Mouse (Mus musculus): ENCODE results near the gene Cysrt1.
"Not testable (repeated sequence)": the region's sequence is repeated elsewhere in the genome, so short reads cannot be mapped to it uniquely, and the experiment has no call there.

Cysrt1 gene

DNA sequence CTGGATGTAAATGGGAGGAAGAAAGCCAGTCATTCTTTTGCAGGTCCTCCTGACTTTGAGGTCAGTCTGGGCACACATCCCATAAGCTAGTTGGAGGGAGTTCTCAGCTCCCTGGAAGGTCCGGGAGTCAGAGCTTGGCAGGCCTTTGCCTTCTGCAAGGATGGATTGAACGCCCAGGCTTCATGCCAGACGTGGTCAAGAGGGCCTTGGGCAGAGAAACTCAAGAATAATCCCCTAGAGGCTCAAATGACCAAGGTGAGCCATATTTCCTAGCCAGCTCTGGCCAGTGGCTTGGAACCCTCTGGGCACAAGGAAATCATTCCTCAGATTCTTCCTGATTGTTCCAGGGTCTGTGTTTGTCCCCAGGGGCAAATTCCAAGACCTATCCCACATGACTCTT, 22.6 kb upstream of the Cysrt1 start:
- no peak for DNase-seq (ENCODE audit: low spot score in 2 of 2)

DNA sequence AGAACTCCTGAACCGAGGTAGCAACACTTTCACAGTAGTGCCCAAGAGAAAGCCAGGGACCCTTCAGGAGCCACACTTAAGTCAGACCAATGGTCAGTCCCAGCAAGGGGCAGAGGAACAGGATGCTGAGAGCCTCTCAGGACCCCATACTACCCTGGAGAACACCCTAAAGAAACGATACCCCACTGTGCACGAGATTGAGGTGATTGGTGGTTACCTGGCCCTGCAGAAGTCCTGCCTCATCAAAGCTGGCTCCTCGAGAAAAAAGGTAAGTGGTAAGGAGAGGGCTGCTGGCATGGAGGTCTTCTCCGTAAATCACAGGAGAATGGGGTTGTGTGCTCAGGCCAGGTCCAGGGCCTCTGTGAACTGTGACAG, 22.0 kb upstream of the Cysrt1 start:
- DNase-seq (ENCODE audit: low spot score in 2 of 2): no peak

- DNase-seq (ENCODE audit: low spot score in 2 of 2): no peak
These were observed 21.5 kb upstream of the Cysrt1 start for GRCm38 (mm10) chr2:25263623-25264285.

DNA sequence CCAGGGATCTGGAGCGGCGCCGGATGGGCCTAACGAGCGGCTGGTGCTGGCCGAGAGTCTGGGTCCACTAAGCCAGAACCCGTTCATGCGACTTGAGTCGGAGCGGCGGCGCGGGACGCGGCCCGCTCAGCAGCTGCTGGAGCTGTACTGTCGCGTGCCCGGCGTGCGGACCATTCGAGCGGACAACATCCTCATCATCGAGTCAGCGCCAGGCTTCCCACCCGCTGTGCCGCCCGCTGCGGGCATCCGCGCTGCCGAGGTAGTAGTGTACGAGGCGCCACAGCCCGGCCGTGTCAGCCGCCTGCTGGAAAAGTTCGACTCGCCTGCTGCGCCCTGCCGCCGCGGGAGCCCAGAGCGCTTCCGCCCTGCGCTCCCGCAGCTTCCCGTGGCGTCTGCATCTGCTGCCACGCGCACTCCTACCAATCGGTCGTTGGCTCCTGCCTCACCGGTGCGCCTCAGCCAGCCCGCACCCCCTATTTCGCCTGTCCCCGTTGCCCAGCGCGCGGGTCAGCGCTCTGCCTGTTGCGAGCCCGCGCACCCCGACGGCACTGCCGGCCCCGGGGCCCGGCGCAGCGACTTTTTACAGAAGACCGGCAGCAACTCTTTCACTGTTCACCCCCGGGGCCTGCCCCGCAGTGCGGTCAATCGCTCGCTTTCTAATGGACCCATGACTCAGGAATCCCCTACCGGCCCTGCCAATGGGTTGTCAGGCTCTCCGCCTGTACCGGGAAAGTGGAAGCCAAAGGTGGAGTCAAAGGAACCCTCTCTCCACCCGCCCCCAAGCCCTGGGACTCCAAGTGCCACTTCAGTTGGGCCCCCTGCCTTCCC, 20.8 kb upstream of the Cysrt1 start:
- DNase-seq (ENCODE audit: low spot score in 2 of 2): no peak

DNA sequence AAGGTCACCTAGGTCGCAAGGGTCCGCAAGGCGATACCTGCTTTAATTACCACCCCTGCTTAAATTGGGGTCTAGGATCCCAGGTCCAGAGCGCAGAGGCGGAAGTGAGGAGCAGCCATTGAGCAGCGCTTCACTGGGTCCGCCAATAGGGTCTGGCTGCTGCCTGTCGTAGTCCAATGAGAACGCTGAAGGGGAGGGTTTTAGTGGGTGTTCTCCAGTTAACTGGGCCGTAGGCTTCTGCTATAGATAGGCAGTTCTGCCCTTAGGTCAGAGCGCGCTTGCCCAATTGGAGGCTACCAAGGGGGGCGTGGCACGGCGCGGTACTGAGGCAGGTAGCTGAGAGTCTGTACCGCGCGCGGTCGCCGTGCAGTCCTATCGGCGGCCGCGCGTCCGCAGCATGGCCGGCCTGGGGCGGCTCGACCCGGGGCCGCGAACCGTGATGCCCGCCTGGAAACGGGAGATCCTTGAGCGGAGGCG, 20.1 kb upstream of the Cysrt1 start, which contains the start of gene Tprn:
Tprn (plus strand) TSS at position 328 of the 477 bp plus-strand sequence.
- DNase-seq (ENCODE audit: low spot score in 2 of 2): peak; percentile 96 to 98

DNA sequence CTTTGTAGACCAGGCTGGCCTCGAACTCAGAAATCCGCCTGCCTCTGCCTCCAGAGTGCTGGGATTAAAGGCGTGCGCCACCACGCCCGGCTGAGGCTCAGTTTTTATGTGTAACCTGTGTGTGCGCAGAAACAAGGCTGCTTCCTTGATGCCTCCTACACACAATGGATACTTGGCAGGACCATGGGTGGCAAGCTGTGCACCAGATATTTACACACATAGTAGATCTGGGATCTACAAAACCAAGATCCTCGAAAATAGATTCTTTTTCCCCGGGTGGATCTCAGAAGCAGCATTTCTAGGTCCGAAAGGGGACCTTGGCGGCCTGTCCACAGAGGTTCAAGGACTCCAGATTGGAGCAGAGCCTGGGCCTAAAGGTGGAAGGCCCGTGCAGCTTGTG, 19.6 kb upstream of the Cysrt1 start:
- DNase-seq (ENCODE audit: low spot score in 2 of 2): no peak

DNA sequence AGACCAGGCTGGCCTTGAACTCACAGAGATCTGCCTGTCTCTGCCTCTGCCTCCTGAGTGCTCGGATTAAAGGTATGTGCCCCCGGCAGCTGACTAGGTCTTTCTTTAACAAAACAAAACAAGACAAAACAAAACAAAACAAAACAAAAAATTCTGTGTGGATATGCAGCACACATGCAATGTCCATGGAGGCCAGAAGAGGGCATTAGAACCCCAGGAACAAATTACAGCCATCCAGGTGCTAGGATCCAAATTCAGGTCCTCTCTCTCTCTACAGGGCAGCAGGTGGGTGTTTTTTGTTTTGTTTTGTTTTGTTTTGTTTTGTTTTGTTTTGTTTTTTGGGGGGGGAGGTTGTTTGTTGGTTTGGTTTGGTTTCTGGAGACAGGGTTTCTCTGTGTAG, 16.6 kb upstream of the Cysrt1 start:
- DNase-seq (ENCODE audit: low spot score in 2 of 2): no peak

DNA sequence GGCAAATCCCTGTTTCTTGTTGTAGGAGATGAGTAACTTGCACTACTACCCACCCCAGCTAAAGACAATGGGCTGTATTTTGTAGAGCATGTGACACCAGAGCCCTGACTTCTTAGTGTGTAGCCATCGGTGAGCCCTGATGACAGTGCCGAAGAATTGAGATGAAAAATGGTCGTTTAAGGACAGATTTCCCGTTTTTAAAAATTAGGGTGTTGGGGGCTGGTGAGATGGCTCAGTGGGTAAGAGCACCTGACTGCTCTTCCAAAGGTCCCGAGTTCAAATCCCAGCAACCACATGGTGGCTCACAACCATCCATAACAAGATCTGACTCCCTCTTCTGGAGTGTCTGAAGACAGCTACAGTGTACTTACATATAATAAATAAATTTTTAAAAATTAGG, 15.0 kb upstream of the Cysrt1 start:
- DNase-seq (ENCODE audit: low spot score in 2 of 2): not testable (repeated sequence)

DNA sequence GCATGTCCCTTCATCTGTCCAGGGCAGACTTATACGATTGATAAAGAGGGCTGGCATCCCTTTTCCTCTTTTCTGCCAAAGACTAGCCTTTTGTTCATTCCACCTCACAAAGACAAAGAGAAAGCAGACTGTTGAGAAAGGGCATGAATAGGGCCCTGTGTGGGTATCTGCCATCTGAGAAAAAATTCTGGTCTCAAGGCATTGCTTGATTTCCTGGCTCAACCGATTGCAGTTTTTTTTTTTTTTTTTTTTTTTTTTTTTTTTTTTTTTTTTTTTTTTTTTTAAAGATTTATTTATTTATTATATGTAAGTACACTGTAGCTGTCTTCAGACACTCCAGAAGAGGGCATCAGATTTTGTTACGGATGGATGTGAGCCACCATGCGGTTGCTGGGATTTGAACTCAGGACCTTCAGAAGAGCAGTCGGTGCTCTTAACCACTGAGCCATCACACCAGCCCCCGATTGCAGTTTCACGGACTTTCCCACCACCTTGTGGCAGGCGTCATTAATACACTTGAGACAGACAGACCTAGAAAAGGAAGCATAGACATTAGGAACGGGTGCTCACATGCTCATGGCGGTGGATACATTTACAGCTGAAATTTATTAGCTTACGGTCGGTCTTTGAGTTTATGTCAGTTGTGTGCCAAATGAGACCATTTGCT, 14.3 kb upstream of the Cysrt1 start:
- DNase-seq (ENCODE audit: low spot score in 2 of 2): not testable (repeated sequence)

GRCm38 (mm10) chr2:25255284-25255779, 13.1 kb upstream of the Cysrt1 start, which contains the start of gene Tmem203:
Gene Tmem203, plus strand, starts transcription at chr2:25255439.
- peak; percentile 82 to 85 for DNase-seq (ENCODE audit: low spot score in 2 of 2)

GRCm38 (mm10) chr2:25252331-25252730, 10.1 kb upstream of the Cysrt1 start:
- no peak for DNase-seq (ENCODE audit: low spot score in 2 of 2)

GRCm38 (mm10) chr2:25246183-25247072, 4.2 kb upstream of the Cysrt1 start, which contains the start of gene AL732309.1:
Gene AL732309.1, minus strand, starts transcription at chr2:25246863.
- no peak for DNase-seq (ENCODE audit: low spot score in 2 of 2)

DNA sequence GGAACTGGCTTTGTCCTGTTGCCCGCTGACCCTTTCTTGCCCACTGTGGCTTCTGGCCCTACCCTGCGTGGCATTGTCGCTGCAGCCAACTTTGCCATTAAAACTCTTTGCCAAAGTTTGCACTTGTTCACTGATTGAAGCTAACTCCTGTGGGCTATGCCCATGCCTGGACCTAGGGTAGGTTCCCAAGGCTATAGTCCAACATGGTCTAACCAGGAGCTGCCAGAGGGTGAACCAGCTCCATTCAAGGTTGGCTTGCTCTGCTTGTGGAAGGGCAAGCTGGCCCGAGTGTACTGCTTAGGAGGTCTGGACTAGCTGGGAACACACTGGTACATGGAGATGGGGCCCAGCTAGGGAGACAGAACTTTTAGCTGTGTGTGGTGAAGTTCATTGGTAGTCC, 1.9 kb upstream of the Cysrt1 start:
- no peak for DNase-seq (ENCODE audit: low spot score in 2 of 2)

GRCm38 (mm10) chr2:25243342-25243741, 1.1 kb upstream of the Cysrt1 start:
- DNase-seq (ENCODE audit: low spot score in 2 of 2): no peak

DNA sequence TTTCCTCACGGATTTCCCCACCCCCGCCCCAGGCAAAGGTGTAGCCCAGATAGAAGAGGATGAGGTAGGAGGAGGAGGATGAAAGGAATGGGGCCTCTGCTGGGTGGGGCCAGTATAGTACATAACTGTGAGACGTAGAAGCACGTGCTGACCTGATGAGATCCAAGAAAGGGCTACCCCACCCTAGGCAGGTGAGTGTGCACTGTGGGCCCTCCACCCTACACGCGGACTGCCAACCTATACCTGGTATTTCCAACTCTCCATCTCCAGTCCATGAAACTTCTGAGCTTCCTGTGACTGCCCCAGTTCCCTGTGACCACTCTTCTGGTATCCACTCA, 845 bp downstream of the Cysrt1 start:
- DNase-seq (ENCODE audit: low spot score in 2 of 2): no peak

DNA sequence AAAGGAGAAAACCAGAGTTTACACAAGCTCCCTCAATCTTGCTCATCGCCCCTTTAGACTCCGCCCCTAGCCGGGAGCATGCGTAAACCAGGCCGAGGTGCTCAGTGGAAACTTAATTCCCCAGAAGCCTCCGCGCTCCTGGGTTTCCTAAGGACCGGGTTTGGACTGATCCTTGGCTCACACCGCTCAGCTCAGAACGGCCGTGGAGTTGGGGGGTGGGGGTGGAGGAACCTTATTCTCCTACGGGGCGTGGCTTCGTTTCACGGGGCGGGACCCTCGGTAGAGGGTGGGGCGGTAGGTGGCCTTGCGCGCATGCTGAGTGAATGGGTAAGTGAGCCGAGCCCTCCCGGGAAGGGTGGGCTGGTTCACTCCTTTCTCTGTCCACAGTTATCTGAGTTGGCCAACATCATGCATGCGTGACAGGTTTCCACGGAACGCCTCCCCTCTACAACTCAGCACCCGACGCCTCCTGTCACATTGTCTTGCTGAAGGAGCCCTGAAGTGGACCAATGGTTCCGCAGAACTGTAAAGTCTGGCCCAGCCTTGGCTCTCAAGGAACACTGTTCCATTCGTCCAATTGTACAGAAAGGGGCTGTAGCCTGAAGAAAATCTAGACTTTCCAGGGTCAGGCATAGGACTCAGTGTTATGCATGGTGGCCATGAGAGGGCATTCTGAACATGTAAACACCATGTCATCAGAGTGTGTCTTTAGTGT, 1.4 kb downstream of the Cysrt1 start:
- peak; percentile 57 to 60 for DNase-seq (ENCODE audit: low spot score in 2 of 2)

GRCm38 (mm10) chr2:25240310-25240709, 1.9 kb downstream of the Cysrt1 start:
- DNase-seq (ENCODE audit: low spot score in 2 of 2): no peak

- no peak for DNase-seq (ENCODE audit: low spot score in 2 of 2)
These were observed 2.5 kb downstream of the Cysrt1 start for GRCm38 (mm10) chr2:25239766-25240165.

DNA sequence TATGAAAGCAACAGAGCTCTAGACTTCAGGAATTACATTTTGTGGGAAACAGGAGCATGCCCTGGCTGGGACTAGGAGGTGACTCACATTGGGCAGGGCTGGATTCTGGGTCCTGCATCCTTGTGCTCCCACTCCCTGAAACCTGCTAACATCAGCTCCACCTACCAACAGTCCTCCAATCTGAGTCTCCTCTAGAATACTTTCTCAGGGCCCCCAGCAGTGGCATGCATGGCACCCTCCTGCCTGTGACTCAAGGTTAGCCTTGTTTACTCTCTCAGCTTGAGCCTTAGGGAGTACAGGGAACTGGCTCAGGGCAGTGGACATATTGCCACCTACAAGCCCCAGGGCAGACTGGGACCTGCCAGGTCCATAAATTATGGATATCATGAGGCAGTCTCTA, 4.1 kb downstream of the Cysrt1 start:
- no peak for DNase-seq (ENCODE audit: low spot score in 2 of 2)

DNA sequence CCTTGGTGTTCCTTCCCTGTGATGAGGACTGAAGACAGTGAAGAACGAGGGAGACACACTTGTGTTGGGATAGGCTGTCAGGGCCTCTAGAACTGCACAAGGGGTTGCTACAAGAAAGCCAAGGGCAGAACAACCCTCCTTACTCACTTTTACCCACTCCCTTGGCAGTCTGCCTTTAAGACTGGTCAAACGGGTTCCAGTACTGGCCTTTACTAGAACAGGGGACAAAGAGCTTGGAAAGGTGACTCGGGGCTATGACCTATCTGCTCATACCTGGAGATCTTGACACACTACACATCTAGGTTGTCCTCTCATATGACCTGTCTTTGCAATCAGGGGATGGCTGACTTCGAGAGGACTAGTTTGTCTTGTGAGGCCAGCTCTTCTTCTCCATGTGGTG, 4.7 kb downstream of the Cysrt1 start:
- no peak for DNase-seq (ENCODE audit: low spot score in 2 of 2)

DNA sequence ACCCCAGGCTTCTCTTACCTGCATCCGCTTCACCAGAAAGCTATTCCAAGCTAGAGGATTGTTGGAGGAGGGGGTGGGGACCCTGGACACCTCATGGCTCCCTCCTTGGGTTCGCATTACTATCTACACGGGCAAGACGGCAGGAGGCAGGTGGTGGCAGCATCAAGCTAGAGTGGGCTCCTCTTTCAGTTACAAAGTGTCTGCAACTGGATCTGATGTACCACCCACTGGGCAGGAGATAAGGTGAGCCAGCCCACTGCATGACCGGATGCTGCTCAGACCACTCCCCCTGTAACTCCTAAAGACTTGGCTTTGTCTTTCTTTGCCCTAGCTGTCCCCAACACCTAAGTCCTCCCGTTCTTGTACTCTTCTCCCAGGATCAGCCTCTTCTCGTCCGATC, 5.6 kb downstream of the Cysrt1 start, which contains the start of gene Rnf224:
Rnf224 (minus strand) TSS at position 174 of the 400 bp plus-strand sequence.
- no peak for DNase-seq (ENCODE audit: low spot score in 2 of 2)

Measured in heart, adult 9 months (tissue).